18 mouse cellular contexts compared by ENCODE assay signal in genomic region chr2:27838112-27838511, GRCm38 (mm10). TPM values are rescaled to one million over a fixed set of nuclear protein-coding genes. Genes with fewer than 3 reads are reported as not detected.
DNase-seq lines count a peak whose midpoint lies in the region; ATAC-seq lines count a peak whose summit lies in the region.
"Had no signal": no experiment of that assay in that cellular context is flagged by ENCODE, and none has a peak within 500 bp of the region (broad histone marks: within the 10 kb centered on the region; RNA-seq: fewer than 3 reads in every experiment).

No protein-coding gene starts in this region.

- H3K4me3 ChIP-seq in forebrain, embryonic 11.5 days (ENCODE audit: low read depth, low read length): no peak overlapping the region
- no peak overlapping the region for H3K4me3 ChIP-seq in forebrain, embryonic 16.5 days (replicated peaks; ENCODE audit: low read length)
- no peak overlapping the region for H3K4me3 ChIP-seq in embryonic facial prominence, embryonic 10.5 days
- H3K4me3 ChIP-seq in limb, embryonic 10.5 days: no peak overlapping the region
- no peak overlapping the region for H3K4me3 ChIP-seq in midbrain, embryonic 14.5 days (replicated peaks; ENCODE audit: low read depth, low read length)
- H3K4me3 ChIP-seq: megakaryocyte, embryonic 14.5 days had no signal

- no peak overlapping the region for H3K4me2 ChIP-seq in forebrain, embryonic 11.5 days (ENCODE audit: low read depth, low read length, severe bottlenecking)
- no peak overlapping the region for H3K4me2 ChIP-seq in forebrain, embryonic 16.5 days (ENCODE audit: low read length)
- no peak overlapping the region for H3K4me2 ChIP-seq in midbrain, embryonic 14.5 days (ENCODE audit: low read length)

- H3K9me3 ChIP-seq in forebrain, embryonic 11.5 days (ENCODE audit: control insufficient read depth, low read length): no peaks in the 10 kb centered on the region
- no peaks in the 10 kb centered on the region for H3K9me3 ChIP-seq in forebrain, embryonic 16.5 days (ENCODE audit: control insufficient read depth, low read length)
- H3K9me3 ChIP-seq in embryonic facial prominence, embryonic 10.5 days: no peaks in the 10 kb centered on the region
- no peaks in the 10 kb centered on the region for H3K9me3 ChIP-seq in limb, embryonic 10.5 days (replicated peaks)
- no peaks in the 10 kb centered on the region for H3K9me3 ChIP-seq in midbrain, embryonic 14.5 days (ENCODE audit: control insufficient read depth, low read length)
- H3K9me3 ChIP-seq: megakaryocyte, embryonic 14.5 days had no signal

- 11% methylated on average over 9 of the region's 9 CpGs for WGBS in forebrain, embryonic 11.5 days
- WGBS in forebrain, embryonic 16.5 days: 4% methylated on average over 9 of the region's 9 CpGs
- 57% methylated on average over 9 of the region's 9 CpGs for WGBS in embryonic facial prominence, embryonic 10.5 days
- 77% methylated on average over 9 of the region's 9 CpGs for WGBS in limb, embryonic 10.5 days
- WGBS in midbrain, embryonic 14.5 days: 8% methylated on average over 9 of the region's 9 CpGs

- H3K27me3 ChIP-seq in forebrain, embryonic 11.5 days (ENCODE audit: control insufficient read depth, insufficient read depth, low read length): no peaks in the 10 kb centered on the region
- H3K27me3 ChIP-seq in forebrain, embryonic 16.5 days (replicated peaks; ENCODE audit: control insufficient read depth, insufficient read depth, low read length): no peaks in the 10 kb centered on the region
- H3K27me3 ChIP-seq in embryonic facial prominence, embryonic 10.5 days (replicated peaks; ENCODE audit: low read depth, poor library complexity, severe bottlenecking): no peaks in the 10 kb centered on the region
- H3K27me3 ChIP-seq in limb, embryonic 10.5 days (ENCODE audit: low read depth, poor library complexity, severe bottlenecking): no peaks in the 10 kb centered on the region
- H3K27me3 ChIP-seq in midbrain, embryonic 14.5 days (ENCODE audit: control insufficient read depth, insufficient read depth, low read length): no peaks in the 10 kb centered on the region

- peak; percentile 74 for DNase-seq in forebrain, embryonic 11.5 days (ENCODE audit: low spot score)
- peak; percentile 20 for DNase-seq in embryonic facial prominence, embryonic 10.5 days (ENCODE audit: low spot score)
- no peak for DNase-seq in limb, embryonic 10.5 days (ENCODE audit: low spot score)
- peak; percentile 42 for DNase-seq in midbrain, embryonic 14.5 days
- DNase-seq in cerebellum, adult 11-12 months: no peak
- no peak for DNase-seq in frontal cortex, postnatal 14 days (ENCODE audit: low spot score in 2 of 2)
- DNase-seq: adrenal gland, postnatal 25 days; cerebellum, adult 9-11 months; heart, adult 18-20 months; liver; liver, postnatal 0 days; lung, postnatal 14 days; right cerebral cortex, adult 18-20 months; spleen, adult 18-20 months; thymus, adult 18-20 months had no signal

- no peaks in the 10 kb centered on the region for H3K36me3 ChIP-seq in forebrain, embryonic 11.5 days (ENCODE audit: control insufficient read depth, insufficient read depth, low read length)
- no peaks in the 10 kb centered on the region for H3K36me3 ChIP-seq in forebrain, embryonic 16.5 days (ENCODE audit: control insufficient read depth, insufficient read depth)
- H3K36me3 ChIP-seq in embryonic facial prominence, embryonic 10.5 days (replicated peaks): no peaks in the 10 kb centered on the region
- no peaks in the 10 kb centered on the region for H3K36me3 ChIP-seq in limb, embryonic 10.5 days
- H3K36me3 ChIP-seq in midbrain, embryonic 14.5 days (ENCODE audit: control insufficient read depth, insufficient read depth, low read length): no peaks in the 10 kb centered on the region

- peak; percentile 51 for ATAC-seq in forebrain, embryonic 11.5 days (replicated peaks; ENCODE audit: low FRiP score)
- ATAC-seq in forebrain, embryonic 16.5 days: no peak
- no peak for ATAC-seq in midbrain, embryonic 14.5 days (ENCODE audit: low FRiP score, low TSS enrichment)
- ATAC-seq in activated CD4-positive, CD25-positive, alpha-beta regulatory T cell, adult 4 months: no peak
- ATAC-seq: liver, postnatal 0 days had no signal

- peaks cover 20% of the 10 kb centered on the region for H3K4me1 ChIP-seq in forebrain, embryonic 11.5 days (replicated peaks; ENCODE audit: control insufficient read depth, insufficient read depth, low read length)
- H3K4me1 ChIP-seq in forebrain, embryonic 16.5 days (replicated peaks; ENCODE audit: control insufficient read depth, insufficient read depth, low read length): peaks cover 23% of the 10 kb centered on the region
- peaks cover 50% of the 10 kb centered on the region for H3K4me1 ChIP-seq in embryonic facial prominence, embryonic 10.5 days
- peaks cover 53% of the 10 kb centered on the region for H3K4me1 ChIP-seq in limb, embryonic 10.5 days
- peaks cover 21% of the 10 kb centered on the region for H3K4me1 ChIP-seq in midbrain, embryonic 14.5 days (ENCODE audit: control insufficient read depth, insufficient read depth, low read length)

- H3K9ac ChIP-seq in forebrain, embryonic 11.5 days (ENCODE audit: low read length): peak overlapping the region; percentile 20; the same call in 1 of the 2 replicates
- no peak overlapping the region for H3K9ac ChIP-seq in forebrain, embryonic 16.5 days (replicated peaks; ENCODE audit: low read depth, low read length)
- H3K9ac ChIP-seq in midbrain, embryonic 14.5 days (replicated peaks; ENCODE audit: low read length): no peak overlapping the region
- H3K9ac ChIP-seq: liver, postnatal 0 days had no signal

- H3K27ac ChIP-seq in forebrain, embryonic 11.5 days (ENCODE audit: low read depth, low read length): peak overlapping the region; percentile 66
- H3K27ac ChIP-seq in forebrain, embryonic 16.5 days (ENCODE audit: low read length): no peak overlapping the region
- peak overlapping the region; percentile 51; the same call in 1 of the 2 replicates for H3K27ac ChIP-seq in embryonic facial prominence, embryonic 10.5 days (replicated peaks)
- peak overlapping the region; percentile 75 for H3K27ac ChIP-seq in limb, embryonic 10.5 days
- no peak overlapping the region for H3K27ac ChIP-seq in midbrain, embryonic 14.5 days (replicated peaks; ENCODE audit: low read depth, low read length)

RNA-seq across cellular contexts. Expression of gene Col5a1, which starts 48.1 kb away (rescaled TPM):
- polyA plus RNA-seq in forebrain, embryonic 11.5 days (2014; fragmentation: Nextera tagmentation; extraction: Ambion mirVana): 20.9 and 23.7 TPM in 2 replicates
- polyA plus RNA-seq in forebrain, embryonic 16.5 days (2015; fragmentation: Nextera tagmentation; extraction: Ambion mirVana): 4.8 and 8.7 TPM in 2 replicates
- 16.5 and 19.3 TPM in 2 replicates for polyA plus RNA-seq in embryonic facial prominence, embryonic 10.5 days (2016; fragmentation: Nextera tagmentation; extraction: Ambion mirVana)
- polyA plus RNA-seq in limb, embryonic 10.5 days (2016; fragmentation: Nextera tagmentation; extraction: Ambion mirVana): 13.5 and 21.4 TPM in 2 replicates
- polyA plus RNA-seq in midbrain, embryonic 14.5 days (2014; fragmentation: Nextera tagmentation; extraction: Ambion mirVana): 2.8 and 8.5 TPM in 2 replicates
- polyA plus RNA-seq in activated CD4-positive, CD25-positive, alpha-beta regulatory T cell, adult 4 months (2017; shearing (Covaris generic)): not detected

Comparison
In these comparisons a context has a peak if more than half of its experiments do, and no peak if none do; other contexts are left out.
1. H3K27ac ChIP-seq: peak in forebrain, embryonic 11.5 days (single experiment), embryonic facial prominence, embryonic 10.5 days (single experiment) and limb, embryonic 10.5 days (single experiment); none in forebrain, embryonic 16.5 days (single experiment) and midbrain, embryonic 14.5 days (single experiment).
2. DNase-seq: peak in forebrain, embryonic 11.5 days (single experiment), embryonic facial prominence, embryonic 10.5 days (single experiment) and midbrain, embryonic 14.5 days (single experiment); none in limb, embryonic 10.5 days (single experiment), cerebellum, adult 11-12 months (single experiment) and frontal cortex, postnatal 14 days (0 of 2).